Mouse (Mus musculus): Measurements from ENCODE around the gene Myh10.

- TF ChIP-seq CTCF (IDR thresholded peaks at IDR 0.05; ENCODE audit: low read depth) (no peak), EP300 (IDR thresholded peaks at IDR 0.05; ENCODE audit: low read depth) (no peak)
These were observed 143.7 kb downstream of the Myh10 start for GRCm38 (mm10) chr11:68835034-68835433.

Data from liver, embryonic 14.5 days (tissue).